Mouse (Mus musculus): ENCODE results near the gene Rab11b.
A peak's percentile ranks its signal among the peaks of the same experiment; 100 is the strongest.

The Rab11b gene

DNA sequence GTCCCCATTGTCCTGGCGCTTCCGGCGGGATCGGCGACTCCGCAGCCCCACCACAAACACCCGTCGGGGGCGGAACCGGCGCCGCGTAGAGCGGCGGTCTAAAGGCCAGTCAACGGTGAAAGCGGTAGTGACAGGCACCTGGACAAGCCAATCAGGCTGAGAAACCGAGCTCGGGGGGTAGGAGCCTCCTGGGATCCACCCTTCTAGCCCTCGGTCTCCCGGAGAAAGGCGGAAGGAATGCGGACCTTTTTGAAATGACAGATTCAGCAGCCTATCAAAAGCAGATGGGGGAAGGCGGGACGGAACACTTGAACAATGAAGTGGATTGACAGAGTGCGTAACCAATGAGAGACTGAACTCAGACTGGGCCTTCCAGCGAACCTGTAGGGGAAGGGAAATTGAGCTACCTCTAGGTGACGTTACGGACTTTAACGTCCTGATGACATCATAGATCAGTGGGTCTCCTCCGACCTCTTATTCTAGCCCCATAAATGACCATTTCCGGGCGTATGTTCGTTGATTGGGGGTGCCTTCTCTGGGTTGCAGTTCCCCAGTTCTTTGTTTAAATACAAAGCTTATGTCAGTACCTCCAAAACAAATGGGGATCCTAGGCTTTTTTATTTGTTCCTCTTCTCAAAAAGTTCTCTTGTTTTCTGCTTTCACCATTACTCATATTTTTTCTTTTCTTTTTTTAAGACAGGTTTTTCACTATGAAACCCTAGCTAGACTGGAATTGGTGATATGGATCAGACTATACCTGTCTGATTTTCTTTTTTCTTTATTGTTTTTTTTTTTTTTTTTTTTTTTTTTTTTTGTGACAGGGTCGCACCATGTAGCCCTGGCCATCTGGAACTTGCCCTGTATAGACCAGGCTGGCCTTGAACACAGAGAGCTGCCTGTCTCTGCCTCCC is at the start of gene Rab11b:
Gene Rab11b (minus strand): TSS at position 276 of the 911 bp plus-strand sequence.
- DNase-seq: peak; percentile 100

GRCm38 (mm10) chr17:33808192-33808591 is 47.9 kb upstream of the Rab11b start:
- no peak for DNase-seq

- no peak for DNase-seq
These were observed 47.0 kb upstream of the Rab11b start for GRCm38 (mm10) chr17:33807181-33807888.

DNA sequence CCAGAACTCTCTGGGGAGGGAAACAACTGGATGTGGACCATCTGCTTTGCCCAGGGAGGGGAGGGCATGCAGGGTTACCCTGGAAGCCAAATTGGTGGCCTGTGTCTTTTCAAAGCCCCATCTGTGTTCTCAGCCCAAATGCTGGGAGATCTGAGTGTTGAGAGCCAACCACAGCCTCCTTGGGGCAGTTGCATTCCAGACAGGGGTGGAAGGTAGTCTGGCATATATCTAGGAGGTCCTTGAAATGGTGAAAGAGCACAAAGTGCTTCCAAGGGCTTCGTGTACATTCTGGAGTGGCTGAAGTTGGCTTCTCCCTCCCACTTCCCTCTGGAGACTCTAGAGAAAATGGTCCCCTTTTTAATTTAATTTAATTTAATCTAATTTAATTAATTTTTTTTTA is 44.4 kb upstream of the Rab11b start:
- no peak for DNase-seq

- no peak for DNase-seq
These were observed 43.9 kb upstream of the Rab11b start for GRCm38 (mm10) chr17:33804205-33804604.

- DNase-seq: peak; percentile 67
These were observed 41.9 kb upstream of the Rab11b start for GRCm38 (mm10) chr17:33802221-33802620.

DNA sequence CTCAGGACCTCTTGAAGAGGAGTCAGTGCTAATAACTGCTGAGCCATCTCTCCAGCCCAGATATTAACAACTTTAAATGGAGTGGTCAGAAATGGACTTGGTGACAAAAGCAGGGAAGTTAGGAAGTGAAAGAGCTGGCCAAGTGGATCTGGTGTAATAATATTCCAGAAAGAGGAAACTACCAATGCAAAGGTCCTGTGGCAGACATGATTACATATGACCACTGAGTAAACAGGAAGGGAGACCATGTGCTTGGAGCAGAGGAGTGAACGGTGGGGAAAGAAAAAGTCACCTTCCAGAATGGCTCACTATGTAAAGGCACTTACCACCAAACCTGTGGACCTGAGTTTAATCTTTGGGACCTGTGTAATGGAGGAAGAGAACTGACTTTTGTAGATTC is 38.9 kb upstream of the Rab11b start:
- DNase-seq: no peak

DNA sequence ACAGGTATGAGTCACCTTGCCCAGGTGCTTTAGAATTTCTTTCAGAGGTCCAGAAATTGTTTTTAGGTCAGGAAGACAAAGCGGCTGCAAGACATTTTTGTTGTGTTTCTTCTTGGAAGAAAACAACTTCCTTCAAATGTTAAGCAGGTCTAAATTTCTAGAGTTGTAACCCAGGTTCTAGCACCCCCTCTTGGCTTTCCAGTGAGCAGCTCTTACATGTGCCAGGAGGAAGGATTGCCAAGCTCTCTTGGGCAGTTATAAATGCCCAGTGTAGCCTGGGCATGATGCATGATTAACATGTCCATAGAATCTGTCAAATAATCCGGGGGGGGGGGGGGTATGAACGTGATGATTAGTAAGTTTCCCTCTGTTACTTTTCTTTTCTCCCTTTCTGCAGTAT is 38.0 kb upstream of the Rab11b start:
- no peak for DNase-seq

DNA sequence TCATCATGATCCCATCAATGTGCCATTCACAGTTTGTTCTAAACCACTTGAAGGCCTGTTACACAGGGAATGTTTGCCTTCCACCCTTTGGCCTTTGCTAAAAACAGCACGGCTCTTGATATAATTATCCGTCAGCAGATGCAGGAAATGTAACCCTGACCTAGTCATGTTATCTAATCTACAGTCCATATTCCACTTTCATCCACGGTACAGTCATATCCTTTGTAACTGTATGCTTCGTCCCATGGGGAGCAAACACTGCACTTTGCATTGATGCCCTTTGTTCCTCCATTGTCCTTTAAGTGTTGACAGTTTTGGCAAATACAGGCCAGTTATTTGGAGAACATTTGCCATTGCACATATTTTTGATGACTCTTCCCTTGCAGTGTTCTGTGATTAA is 28.4 kb upstream of the Rab11b start:
- DNase-seq: no peak

DNA sequence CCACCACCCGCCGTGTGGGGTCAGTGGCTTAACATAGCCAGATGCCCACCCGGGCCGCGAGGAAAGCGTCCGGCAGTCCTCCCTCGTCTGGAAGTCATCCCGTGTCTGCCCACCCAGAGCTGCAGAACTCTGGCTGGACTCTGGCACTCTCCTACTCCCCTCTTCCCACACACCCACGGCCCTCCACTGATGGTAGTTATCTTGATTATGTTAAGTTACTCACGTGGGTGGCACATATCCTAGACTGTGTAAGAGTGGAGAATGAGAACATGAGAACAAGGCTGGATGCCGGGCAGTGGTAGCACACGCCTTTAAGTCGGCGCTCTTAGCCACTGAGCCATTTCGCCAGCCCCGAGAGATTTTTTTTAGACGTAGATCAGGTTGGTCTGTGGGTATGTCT is 26.0 kb upstream of the Rab11b start:
- DNase-seq: no peak

- DNase-seq: no peak
These were observed 24.6 kb upstream of the Rab11b start for GRCm38 (mm10) chr17:33784939-33785338.

- peak; percentile 10 for DNase-seq
These were observed 23.1 kb upstream of the Rab11b start for GRCm38 (mm10) chr17:33783408-33783807.

DNA sequence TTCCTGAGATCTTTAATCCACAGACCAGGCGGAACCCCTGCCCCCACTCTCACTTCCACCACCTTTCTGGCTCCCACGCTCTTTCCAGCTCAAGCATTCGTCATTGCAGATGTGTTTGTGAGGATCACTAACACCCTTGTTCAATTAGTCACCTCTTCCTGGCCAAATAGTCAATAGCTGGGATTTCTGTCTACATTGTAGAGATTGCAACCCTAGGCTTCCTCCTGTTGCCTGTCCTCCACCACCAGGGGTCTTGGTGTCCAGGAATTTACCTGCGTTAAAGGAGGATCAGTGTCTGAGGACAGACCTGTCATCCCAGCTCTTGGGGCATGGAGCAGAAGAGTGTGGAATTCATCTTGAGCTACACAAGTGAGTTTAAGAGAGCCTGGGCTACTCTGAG is 21.7 kb upstream of the Rab11b start:
- DNase-seq: peak; percentile 22

- DNase-seq: peak; percentile 86
These were observed 21.0 kb upstream of the Rab11b start, which contains the start of gene Angptl4 for GRCm38 (mm10) chr17:33781124-33781977. Angptl4 (minus strand) TSS chr17:33781830.

GRCm38 (mm10) chr17:33780431-33780830 is 20.1 kb upstream of the Rab11b start:
- DNase-seq: no peak

GRCm38 (mm10) chr17:33779967-33780295 is 19.6 kb upstream of the Rab11b start:
- DNase-seq: no peak

- peak; percentile 56 for DNase-seq
These were observed 19.1 kb upstream of the Rab11b start for GRCm38 (mm10) chr17:33779271-33779966.

GRCm38 (mm10) chr17:33775287-33775686 is 15.0 kb upstream of the Rab11b start:
- DNase-seq: no peak

GRCm38 (mm10) chr17:33774573-33775155 is 14.3 kb upstream of the Rab11b start:
- DNase-seq: no peak

DNA sequence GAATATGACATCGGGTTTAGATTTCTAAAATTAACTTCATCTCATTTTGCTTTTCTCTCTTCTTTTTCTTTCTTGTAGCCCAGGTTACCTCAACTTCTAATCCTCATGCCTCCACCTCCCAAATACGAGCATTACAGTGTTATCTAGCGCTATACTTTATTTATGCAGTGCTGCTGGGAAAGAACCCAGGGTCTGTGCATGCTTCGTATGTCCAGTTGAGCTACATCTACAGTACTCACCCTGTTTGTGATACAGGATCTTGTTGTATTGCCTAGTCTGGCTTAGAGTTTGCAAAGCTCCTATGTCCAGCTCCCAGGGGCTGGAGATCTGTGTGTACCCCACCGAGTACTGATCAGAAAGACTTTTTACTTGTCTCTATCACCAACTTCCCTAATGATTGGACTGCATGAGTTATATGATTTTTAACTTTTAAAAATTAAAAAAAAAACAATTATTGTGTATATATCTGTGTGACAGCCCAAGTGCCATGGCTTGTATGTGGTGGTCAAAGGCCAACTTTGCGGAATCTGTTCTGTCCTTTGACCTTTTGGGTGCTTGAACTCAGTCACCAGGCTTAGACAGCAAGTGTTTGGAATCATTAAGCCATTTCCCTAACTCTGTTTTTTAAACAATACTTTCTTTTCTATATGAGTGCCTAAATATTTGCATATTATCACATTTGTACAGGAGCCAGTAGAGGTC is 13.7 kb upstream of the Rab11b start:
- DNase-seq: no peak

DNA sequence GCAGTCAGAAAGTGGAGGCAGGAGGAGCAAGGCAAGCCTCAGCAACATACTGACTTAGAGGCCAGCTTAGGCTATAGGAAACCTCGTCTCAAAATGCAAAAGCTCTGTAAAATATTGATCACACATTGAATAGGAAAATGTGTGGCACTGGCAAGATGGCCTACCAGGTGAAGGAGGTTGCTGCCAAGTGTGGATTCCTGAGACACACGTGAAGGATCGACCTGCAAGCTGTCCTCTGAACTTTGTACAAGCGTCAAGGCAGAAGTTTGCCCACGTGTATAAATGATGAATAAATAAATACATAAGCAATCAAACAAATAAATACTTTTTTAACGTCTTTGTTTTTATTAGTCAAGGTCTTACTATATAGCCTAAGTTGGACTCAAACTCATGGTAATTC is 13.1 kb upstream of the Rab11b start:
- DNase-seq: no peak

DNA sequence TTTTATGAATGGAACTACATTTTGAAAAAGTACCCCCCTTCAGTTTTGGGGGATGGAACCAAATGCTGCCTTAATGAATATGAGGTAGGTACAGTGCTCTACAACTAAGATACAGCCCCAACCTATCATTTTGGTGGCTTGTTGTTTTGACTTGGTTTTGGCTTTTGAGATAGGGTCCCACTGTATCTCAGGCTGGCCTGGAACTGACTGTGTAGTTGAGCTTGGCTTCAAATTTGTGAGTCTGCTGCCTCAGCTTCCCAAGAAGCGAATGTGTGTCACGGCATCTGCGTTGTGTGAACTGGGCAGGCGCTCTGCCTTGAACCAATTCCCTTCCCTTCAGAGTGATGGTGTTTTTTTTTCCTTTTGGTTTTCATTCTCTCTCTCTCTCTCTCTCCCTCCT is 11.3 kb upstream of the Rab11b start:
- no peak for DNase-seq
